22 mouse cellular contexts compared by ENCODE assay signal in genomic region chr1:155720006-155720405, GRCm38 (mm10). TPM values are rescaled to one million over a fixed set of nuclear protein-coding genes. Genes with fewer than 3 reads are reported as not detected.
"Had no signal": no experiment of that assay in that cellular context is flagged by ENCODE, and none has a peak within 500 bp of the region (broad histone marks: within the 10 kb centered on the region; RNA-seq: fewer than 3 reads in every experiment).

No protein-coding gene starts in this region.

- H3K4me2 ChIP-seq: lung, embryonic 15.5 days; midbrain, embryonic 13.5 days; midbrain, embryonic 15.5 days; neural tube, embryonic 12.5 days; stomach, embryonic 15.5 days had no signal

- H3K27ac ChIP-seq: lung, embryonic 15.5 days; macrophage; midbrain, embryonic 13.5 days; midbrain, embryonic 15.5 days; neural tube, embryonic 12.5 days; stomach, embryonic 15.5 days; stomach, postnatal 0 days had no signal

- H3K9ac ChIP-seq: lung, embryonic 15.5 days; midbrain, embryonic 13.5 days; midbrain, embryonic 15.5 days; neural tube, embryonic 12.5 days; stomach, embryonic 15.5 days had no signal

- H3K4me3 ChIP-seq: lung, embryonic 15.5 days; megakaryocyte, embryonic 14.5 days; midbrain, embryonic 13.5 days; midbrain, embryonic 15.5 days; neural tube, embryonic 12.5 days; stomach, embryonic 15.5 days had no signal

- H3K9me3 ChIP-seq: lung, embryonic 15.5 days; midbrain, embryonic 13.5 days; midbrain, embryonic 15.5 days; neural tube, embryonic 12.5 days; stomach, embryonic 15.5 days had no signal

- H3K4me1 ChIP-seq: lung, embryonic 15.5 days; stomach, embryonic 15.5 days had no signal

- ATAC-seq: lung, postnatal 0 days; midbrain, embryonic 13.5 days; midbrain, embryonic 15.5 days had no signal

- H3K36me3 ChIP-seq: lung, embryonic 15.5 days; midbrain, embryonic 13.5 days; midbrain, embryonic 15.5 days; neural tube, embryonic 12.5 days; stomach, embryonic 15.5 days had no signal

- DNase-seq: lung, adult 2 months; lung, postnatal 14 days; lung, postnatal 36 days; right cerebral cortex, postnatal 14 days; thymus, adult 2 months; thymus, postnatal 25 days; thymus, postnatal 4 days had no signal

RNA-seq across cellular contexts. Expression of gene Lhx4, which starts 31.5 kb away (rescaled TPM):
- total RNA-seq: megakaryocyte progenitor cell, adult 5-6 weeks; monocyte, adult 5-6 weeks; neutrophil, adult 5-6 weeks had no signal
- polyA plus RNA-seq: liver, embryonic 16.5 days; lung, adult 2 months; lung, embryonic 15.5 days; lung, postnatal 0 days; macrophage; spleen, adult 2 months; urinary bladder, adult 2 months had no signal
